Mouse (Mus musculus): ENCODE measurements around the gene Ptprz1.
"Not testable (repeated sequence)": the region's sequence is repeated elsewhere in the genome, so short reads cannot be mapped to it uniquely, and the experiment has no call there.

Gene Ptprz1

GRCm38 (mm10) chr6:23003152-23003551 is 127.8 kb downstream of the Ptprz1 start:
- no peak for DNase-seq (ENCODE audit: low spot score in 2 of 2)

GRCm38 (mm10) chr6:23014988-23015613 is 139.8 kb downstream of the Ptprz1 start:
- no peak for DNase-seq (ENCODE audit: low spot score in 2 of 2)

DNA sequence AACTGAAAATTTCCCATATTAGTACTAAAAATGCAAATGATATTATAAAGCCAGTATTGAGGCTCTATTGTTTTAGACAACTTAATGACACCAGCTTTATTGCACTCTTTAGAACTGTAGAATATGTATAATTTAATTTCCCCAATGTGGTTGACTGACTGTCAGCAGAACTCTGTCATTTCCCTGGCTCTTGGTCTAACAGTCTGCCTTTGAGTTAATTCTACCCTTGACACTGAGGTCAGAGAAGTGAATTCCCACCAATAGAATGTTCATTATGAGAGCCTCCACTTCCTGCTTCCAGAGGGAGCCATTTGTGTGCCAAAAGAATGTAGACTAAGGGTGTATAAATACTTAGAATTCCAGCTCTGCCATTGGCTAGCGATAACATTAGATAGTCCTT is 152.9 kb downstream of the Ptprz1 start:
- DNase-seq (ENCODE audit: low spot score in 2 of 2): no peak

DNA sequence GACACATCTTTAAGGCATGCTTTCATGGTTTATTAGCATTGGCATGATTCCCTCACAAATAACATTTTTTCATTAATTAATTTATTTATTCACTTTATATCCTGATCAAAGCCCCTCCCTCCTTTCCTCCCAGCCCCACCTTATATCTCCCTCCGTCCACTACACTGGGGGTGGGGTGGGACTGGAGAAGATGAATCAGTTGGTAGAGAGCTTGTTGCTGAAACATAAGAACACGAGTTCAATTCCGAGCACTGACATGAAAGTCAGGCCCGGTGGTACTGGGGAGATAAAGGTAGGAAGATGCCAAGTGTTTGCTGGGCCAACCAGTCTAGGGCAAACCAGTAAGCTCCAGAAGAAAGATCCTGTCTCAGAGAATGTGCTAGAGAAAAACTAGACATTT is 173.5 kb downstream of the Ptprz1 start:
- no peak for DNase-seq (ENCODE audit: low spot score in 2 of 2)

DNA sequence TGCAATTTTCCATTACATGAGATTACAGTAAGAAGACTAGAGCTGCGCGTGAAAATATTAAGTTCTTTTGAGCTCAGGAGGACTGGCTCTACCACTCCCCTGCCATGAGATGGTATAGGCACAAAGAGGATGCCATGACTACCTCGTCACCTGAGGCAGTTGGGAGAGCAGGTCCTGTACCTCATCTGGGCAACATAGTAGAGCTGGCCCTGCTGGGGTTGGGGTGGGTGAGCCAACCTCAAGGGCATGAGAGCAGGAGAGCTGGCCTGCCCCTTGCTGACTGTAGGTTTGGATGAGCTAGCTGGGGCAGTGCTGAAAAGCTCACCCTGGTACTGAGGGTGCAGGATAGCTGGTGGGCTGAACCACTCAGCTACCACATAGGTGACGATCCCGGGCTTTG is 180.4 kb downstream of the Ptprz1 start:
- no peak for DNase-seq (ENCODE audit: low spot score in 2 of 2)

DNA sequence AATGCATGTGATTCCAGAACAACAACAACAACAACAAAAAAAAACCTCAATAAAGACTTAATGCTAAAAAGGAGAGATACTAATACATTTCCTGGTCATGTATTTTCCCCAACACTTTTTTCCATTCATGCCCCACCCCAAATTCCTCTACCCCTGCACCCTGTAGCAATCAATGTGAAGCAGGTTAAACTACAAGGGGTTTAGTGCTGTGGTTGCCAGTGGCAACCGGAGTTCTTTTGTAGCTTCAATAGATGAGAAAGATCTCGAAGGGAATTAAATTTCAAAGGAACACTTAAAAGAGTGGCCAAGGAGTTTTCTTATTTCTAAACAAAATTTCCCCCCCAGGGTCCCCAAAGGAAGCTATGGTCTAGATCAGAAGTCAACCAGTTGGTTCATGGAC is 200.8 kb downstream of the Ptprz1 start:
- DNase-seq (ENCODE audit: low spot score in 2 of 2): no peak

GRCm38 (mm10) chr6:23078273-23078672 is 203.0 kb downstream of the Ptprz1 start:
- DNase-seq (ENCODE audit: low spot score in 2 of 2): no peak

GRCm38 (mm10) chr6:23079991-23080680 is 204.8 kb downstream of the Ptprz1 start:
- no peak for DNase-seq (ENCODE audit: low spot score in 2 of 2)

DNA sequence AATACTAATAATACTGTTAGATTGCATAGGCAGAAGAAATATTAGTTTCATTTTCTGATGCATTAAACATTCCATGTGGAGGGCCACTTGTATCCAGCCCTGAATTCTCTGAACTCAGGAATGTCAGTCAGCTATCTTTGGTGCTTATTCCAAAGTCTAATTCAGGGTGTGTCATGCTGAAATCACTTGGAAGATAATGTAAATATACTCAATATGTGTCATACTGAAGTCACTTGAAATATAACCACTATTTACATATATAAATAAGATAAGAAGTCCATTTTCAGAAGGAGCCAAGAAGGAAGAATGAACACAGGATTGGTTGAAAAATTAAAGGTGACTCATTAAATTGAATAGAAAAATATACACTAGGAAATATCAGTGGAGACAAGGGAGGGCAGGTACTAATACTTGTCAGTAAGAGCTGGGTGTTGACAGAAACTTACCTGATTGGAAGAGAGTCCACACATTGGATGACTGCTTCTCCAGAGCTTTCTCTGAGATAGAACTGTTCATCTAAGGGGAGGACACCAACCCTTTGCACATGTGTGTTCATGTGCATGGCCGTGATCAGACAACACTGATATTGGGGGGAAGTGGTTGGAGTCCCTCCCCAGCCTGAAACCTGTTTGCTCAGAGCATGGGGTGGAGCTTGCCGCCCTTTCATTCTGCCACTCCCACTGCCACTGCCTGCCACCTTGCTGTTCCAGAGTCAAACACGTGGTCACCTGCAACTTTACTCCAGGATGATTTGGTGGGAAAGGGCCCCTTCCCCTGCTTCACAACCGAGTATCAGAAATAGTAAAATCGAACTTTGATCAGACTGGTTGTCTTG is 209.5 kb downstream of the Ptprz1 start:
- no peak for DNase-seq (ENCODE audit: low spot score in 2 of 2)

DNA sequence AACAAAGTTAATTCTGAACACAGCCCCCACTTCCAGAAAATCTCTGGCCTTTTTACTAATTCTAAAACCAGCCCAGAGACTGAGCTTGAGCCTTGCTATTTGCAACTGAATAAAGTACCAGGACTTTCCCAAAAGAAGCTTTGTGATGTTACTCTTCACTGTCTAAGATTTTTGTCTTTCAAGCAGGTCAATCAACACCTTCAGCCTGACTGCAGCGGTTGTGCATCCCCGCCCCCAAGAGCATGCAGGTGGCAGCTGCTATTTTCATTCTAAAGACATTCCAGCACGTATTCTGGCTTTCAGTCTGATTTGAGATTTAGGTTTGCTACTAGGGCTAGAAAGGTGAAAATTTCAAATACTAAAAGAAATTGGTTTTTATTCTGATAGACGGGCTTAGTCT is 214.0 kb downstream of the Ptprz1 start:
- DNase-seq (ENCODE audit: low spot score in 2 of 2): not testable (repeated sequence)

- not testable (repeated sequence) for DNase-seq (ENCODE audit: low spot score in 2 of 2)
These were observed 215.2 kb downstream of the Ptprz1 start for GRCm38 (mm10) chr6:23090346-23091055.

Data from urinary bladder, postnatal 36 days (tissue).